Mouse (Mus musculus): Measurements from ENCODE around the gene Gm7694.

Gene Gm7694

GRCm38 (mm10) chr1:170306232-170306631, at the start of gene Gm7694:
Gm7694 (minus strand) TSS chr1:170306332.
- no peak for DNase-seq

GRCm38 (mm10) chr1:170353335-170353734, 47.2 kb upstream of the Gm7694 start:
- peak; percentile 6 to 12 for DNase-seq

- DNase-seq, result no peak
These were observed 44.9 kb upstream of the Gm7694 start for GRCm38 (mm10) chr1:170351080-170351479.

GRCm38 (mm10) chr1:170346266-170346665, 40.1 kb upstream of the Gm7694 start:
- no peak for DNase-seq

GRCm38 (mm10) chr1:170343906-170344305, 37.8 kb upstream of the Gm7694 start:
- no peak for DNase-seq

- DNase-seq, result no peak
These were observed 36.9 kb upstream of the Gm7694 start for GRCm38 (mm10) chr1:170343081-170343480.

GRCm38 (mm10) chr1:170339943-170340342, 33.8 kb upstream of the Gm7694 start:
- DNase-seq, result no peak

- no peak for DNase-seq
These were observed 26.6 kb upstream of the Gm7694 start for GRCm38 (mm10) chr1:170332775-170333174.

GRCm38 (mm10) chr1:170331926-170332325, 25.8 kb upstream of the Gm7694 start:
- DNase-seq, result no peak

- DNase-seq, result no peak
These were observed 19.1 kb upstream of the Gm7694 start for GRCm38 (mm10) chr1:170325277-170325676.

GRCm38 (mm10) chr1:170324312-170324711, 18.2 kb upstream of the Gm7694 start:
- no peak for DNase-seq

GRCm38 (mm10) chr1:170323001-170323400, 16.9 kb upstream of the Gm7694 start:
- no peak for DNase-seq

- DNase-seq, result no peak
These were observed 15.9 kb upstream of the Gm7694 start for GRCm38 (mm10) chr1:170322046-170322445.

GRCm38 (mm10) chr1:170311431-170311830, 5.3 kb upstream of the Gm7694 start:
- no peak for DNase-seq

- no peak for DNase-seq
These were observed 2.4 kb upstream of the Gm7694 start, which contains the start of gene Spata46 for GRCm38 (mm10) chr1:170308503-170308902. Spata46 (plus strand) TSS chr1:170308803.

- no peak for DNase-seq
These were observed 1.1 kb downstream of the Gm7694 start for GRCm38 (mm10) chr1:170305002-170305401.

- no peak for DNase-seq
These were observed 3.0 kb downstream of the Gm7694 start for GRCm38 (mm10) chr1:170303103-170303502.

- DNase-seq, result no peak
These were observed 3.7 kb downstream of the Gm7694 start for GRCm38 (mm10) chr1:170302456-170302855.

GRCm38 (mm10) chr1:170301686-170302085, 4.4 kb downstream of the Gm7694 start:
- no peak for DNase-seq

- no peak for DNase-seq
These were observed 6.6 kb downstream of the Gm7694 start for GRCm38 (mm10) chr1:170299496-170299895.

- DNase-seq, result no peak
These were observed 11.2 kb downstream of the Gm7694 start for GRCm38 (mm10) chr1:170294786-170295570.

- DNase-seq, result no peak
These were observed 12.9 kb downstream of the Gm7694 start for GRCm38 (mm10) chr1:170293257-170293656.

- peak; percentile 49 to 55 for DNase-seq
These were observed 13.7 kb downstream of the Gm7694 start for GRCm38 (mm10) chr1:170292239-170292951.

Data from cerebellum, adult 18-20 months (tissue).